Mouse (Mus musculus) frontal cortex, postnatal 14 days (tissue): Measurements from ENCODE around the gene Olfr424.

Experiments
- DNase-seq, 2 experiments: peaks; one replicate each; pipeline ENCODE4 v3.0.0; 2022; ENCODE audit warnings: low spot score in 2 of 2

Gene Olfr424

DNA sequence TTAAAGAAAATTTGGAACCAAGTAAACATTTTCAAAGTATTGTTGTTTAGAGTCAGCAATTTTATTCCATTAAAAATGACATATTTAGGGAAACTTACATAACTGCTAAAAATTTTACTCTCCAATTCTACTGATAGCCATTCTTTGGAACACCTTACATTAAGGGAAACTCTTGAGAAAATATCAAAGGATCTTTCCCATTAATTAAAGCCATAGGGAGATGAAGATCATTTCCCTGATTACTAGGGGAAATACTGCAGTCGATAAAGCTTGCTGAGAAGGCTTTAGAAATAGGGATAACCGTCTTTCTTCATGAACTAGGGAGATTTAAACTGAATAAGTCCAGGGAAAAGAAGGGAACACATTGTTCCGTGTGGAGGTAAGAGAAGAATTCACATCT, at the start of gene Olfr424:
Gene Olfr424 (plus strand): TSS at position 301 of the 400 bp plus-strand sequence.
- DNase-seq: no peak

DNA sequence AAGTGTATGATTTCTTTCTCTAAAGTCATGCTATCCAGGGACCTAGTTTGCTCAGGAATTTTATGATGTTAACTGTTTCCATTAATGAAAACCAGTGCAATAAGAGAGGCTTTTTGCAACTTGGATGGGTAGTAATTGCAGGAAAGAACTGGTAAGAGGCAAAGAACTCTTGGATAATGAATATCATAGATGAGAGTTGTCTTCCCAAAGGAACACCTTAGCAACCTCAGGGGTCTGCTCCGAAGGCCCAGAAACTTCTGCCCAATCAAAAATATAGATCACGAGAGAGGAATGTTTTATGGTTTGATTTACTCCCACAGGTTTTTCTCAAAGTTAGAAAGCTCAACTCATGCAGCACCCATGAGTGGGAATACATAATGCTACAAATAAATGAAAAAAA, 47.3 kb upstream of the Olfr424 start, which contains the start of gene Olfr429:
Gene Olfr429 (plus strand): TSS at position 301 of the 400 bp plus-strand sequence.
- no peak for DNase-seq

DNA sequence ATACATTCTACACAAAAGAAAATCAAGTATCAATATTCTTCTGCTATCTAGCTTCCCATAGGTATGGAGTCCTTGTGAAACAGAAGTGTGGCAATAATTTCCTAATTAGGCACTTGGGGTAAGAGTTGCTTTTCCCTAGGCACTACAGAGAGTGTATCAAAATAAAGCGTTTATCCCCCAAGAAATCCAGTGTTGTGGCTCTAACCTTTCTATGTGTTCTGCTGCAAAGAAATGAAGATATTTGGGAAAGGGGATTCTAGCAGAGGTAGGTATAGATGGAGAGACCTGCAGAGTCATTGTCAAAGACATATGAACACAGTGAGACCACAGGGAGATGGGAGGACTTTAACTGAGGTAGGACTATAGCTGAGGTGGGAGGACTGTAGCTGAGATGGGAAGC, 34.7 kb upstream of the Olfr424 start, which contains the start of gene Olfr427:
Gene Olfr427 (plus strand): TSS at position 301 of the 400 bp plus-strand sequence.
- DNase-seq: no peak

DNA sequence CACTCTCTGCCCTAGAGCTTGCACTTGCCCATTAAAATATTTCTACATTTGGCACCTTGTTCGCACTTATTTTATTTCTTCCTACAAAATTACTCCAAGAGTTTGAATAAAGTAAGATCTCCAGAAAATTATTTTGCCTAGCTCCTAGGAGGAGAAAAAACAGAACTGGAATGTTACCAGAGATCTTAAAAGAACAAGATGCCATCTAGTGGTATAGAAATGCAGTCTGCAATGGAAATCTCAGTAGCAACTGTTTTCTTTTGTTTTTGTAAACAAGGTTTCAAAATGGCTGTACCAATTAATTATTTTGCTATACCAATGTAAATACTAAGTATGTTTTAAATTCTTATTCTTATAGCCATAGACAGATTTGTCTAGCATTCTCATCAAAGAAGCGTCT, 27.6 kb upstream of the Olfr424 start:
- no peak for DNase-seq

DNA sequence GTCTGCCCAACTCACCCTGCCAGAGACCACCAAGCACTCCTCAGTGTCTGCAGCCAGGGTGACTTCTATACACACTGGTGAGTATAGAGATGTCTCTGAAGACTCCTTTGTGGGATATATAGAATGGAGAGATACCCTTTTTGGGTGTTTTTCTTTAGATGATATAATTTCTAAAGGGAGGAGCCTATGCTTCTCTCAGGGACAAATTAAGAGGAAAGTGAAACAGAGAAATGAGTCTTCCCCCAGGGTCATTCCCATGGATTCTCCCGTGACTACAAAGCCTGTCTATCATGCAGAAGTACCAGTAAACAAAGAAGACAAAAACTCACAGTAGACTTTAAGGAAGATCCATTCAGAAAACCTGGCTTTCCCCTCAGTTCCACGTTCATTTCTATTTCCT, 10.3 kb upstream of the Olfr424 start, which contains the start of gene Olfr231:
Gene Olfr231 (minus strand): TSS at position 101 of the 400 bp plus-strand sequence.
- DNase-seq: no peak

DNA sequence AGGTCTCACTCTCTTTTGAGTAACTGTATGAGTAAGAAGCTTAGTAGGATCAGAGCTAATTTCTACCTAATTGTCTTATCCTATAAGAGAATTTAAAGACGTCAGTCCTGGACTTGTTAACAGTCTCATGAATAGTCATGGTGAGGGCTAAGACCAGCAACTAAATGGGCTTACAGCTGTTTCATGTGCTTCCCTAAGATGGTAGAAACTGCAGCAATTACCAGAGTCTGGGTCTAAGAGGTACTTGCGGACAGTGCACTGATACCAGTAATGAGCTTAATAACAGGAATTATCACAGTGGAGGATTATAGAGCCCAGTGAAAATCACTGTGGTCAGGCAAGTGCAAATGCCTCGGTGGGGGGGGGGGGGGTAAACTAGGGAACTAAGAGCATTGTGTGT, 682 bp downstream of the Olfr424 start:
- no peak for DNase-seq

DNA sequence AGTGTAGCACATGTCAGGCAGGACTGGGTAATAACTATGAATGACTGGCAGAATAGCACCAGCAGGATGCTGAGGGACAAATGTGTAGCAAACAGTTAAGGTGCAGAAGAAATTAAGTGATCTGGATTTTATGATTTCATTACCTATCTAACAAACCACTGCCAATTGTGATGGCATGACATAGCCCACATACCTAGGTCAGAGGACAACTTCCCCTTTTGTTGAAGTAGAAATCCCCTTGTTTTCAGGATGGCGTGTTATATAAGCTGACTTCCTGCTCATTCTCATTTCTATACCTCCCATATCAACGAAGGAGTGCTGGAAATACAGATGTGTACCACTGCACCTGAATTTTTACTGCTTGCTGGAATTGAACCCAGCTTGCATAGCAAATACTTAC, 10.1 kb downstream of the Olfr424 start:
- no peak for DNase-seq

DNA sequence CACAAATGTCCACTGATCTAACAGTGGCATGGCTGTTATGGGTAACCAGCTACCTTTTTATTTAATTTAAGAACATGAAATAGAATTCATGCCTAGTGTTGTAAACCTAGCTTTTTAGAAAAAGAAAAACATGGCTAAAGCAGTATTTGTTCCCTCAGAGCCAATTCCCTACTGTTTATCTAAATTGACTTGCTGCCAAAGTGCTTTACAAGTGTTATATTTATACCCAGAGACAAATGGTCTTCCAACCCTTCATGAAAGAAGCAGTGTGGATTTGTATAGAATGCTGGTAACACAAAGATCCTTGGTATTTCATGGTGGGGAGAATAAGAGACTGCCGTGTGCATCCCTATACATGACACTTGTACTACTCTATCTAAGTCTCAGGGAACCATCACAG, 15.4 kb downstream of the Olfr424 start:
- DNase-seq: no peak

DNA sequence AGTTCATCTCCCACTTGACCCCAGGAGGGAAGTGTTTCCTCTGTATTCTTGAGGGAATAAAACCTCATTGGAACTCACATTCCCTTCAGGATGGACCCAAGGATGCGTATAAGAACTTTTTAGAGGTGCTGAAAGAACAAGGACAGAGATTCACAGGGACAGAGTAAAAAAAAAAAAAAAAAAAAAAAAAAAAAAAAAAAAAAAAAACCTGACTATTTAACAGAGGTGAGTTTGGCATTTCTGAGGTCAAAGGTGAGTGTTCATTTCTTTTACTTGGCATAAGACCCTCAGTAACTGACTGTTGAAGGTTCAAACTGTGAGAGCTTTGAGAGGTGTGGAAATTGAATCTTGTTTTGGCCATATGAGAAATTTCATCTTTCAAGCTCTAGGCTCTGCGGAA, 18.0 kb downstream of the Olfr424 start:
- no peak for DNase-seq

DNA sequence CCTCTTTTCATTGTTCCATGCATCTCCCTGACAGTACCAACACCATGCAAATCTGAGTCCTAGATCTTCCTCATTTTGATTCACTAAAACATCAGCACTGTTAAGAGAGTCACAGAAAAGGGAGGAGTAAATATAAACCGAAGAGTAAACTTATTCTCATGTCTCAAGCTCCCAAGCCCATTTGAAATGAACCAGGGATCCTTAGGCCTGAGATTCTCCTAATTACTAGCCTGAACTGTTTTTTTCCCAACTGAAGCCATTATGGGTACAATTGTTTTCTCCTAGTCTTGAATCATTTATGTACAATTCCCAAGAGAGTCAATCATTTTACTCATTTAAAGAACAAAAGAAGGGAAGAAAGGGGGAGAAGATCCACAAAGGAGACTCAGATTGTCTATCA, 24.0 kb downstream of the Olfr424 start, which contains the start of gene Olfr420:
Gene Olfr420 (plus strand): TSS at position 301 of the 400 bp plus-strand sequence.
- DNase-seq: no peak

DNA sequence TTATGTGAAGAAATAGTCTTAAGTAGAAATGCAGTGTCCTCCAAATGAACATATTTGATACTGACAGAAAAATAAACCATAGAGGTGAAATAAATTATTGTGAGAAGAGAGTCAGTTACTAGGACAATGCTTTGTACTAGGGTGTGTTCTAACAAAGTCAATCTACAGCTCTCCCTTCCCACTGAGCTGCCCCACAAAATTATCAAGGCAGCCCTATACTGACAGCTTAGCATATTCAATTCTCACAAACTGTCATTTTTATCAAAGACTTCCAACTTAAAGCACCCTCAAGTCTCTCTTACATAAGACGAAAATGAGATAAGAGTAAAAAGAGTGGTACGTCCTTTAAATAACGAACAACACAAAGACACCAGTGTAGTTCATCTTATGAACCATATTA, 26.3 kb downstream of the Olfr424 start:
- DNase-seq: no peak

DNA sequence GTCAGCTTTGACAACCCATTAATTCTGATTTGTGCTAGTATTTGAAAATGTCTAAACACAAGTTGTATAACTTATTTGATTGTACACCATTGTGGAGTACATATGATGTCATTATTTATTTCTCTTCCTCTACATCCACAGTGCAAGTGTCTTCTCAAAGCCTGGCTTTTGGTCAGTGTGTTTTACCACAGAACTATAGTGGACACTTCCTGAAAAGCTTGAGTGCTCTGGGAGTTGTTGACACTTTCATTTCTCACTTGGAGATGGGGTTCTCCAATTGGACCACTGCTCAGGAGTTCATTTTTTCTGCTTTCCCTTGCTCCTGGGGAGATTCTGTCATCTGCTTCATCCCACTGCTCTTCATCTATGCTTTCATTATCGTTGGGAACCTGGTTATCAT, 27.2 kb downstream of the Olfr424 start:
- DNase-seq: no peak

DNA sequence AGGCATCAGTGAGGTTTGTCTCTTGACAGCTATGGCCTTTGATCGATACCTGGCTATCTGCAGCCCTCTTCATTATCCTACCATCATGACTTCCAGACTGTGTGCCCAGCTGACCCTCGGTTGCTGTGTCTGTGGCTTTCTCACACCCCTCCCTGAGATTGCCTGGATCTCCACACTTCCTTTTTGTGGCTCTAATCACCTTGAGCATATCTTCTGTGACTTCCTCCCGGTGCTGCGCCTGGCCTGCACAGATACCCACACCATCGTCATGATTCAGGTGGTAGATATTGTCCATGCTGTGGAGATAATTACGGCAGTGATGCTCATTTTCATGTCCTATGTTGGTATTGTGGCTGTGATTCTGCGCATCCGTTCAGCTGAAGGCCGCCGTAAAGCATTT, 27.8 kb downstream of the Olfr424 start:
- no peak for DNase-seq

DNA sequence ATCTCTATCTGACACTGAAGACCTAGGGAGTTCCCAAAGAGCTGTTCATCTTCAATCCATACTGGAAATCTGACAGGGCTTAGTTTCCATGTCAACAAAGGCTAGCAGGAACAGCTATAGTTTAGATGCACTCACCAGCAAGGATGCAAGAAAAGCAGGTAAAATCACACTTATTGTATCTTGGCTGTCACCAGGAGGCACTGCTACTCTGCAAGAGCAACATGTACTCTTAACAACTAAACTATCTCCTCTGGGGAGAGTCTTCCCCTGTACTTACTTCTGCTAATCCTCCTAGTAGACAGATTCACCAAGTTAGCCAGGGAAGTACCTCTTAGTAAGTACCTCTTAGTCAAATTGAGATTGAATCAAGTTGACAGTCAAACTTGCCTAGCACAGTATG, 37.7 kb downstream of the Olfr424 start:
- no peak for DNase-seq

DNA sequence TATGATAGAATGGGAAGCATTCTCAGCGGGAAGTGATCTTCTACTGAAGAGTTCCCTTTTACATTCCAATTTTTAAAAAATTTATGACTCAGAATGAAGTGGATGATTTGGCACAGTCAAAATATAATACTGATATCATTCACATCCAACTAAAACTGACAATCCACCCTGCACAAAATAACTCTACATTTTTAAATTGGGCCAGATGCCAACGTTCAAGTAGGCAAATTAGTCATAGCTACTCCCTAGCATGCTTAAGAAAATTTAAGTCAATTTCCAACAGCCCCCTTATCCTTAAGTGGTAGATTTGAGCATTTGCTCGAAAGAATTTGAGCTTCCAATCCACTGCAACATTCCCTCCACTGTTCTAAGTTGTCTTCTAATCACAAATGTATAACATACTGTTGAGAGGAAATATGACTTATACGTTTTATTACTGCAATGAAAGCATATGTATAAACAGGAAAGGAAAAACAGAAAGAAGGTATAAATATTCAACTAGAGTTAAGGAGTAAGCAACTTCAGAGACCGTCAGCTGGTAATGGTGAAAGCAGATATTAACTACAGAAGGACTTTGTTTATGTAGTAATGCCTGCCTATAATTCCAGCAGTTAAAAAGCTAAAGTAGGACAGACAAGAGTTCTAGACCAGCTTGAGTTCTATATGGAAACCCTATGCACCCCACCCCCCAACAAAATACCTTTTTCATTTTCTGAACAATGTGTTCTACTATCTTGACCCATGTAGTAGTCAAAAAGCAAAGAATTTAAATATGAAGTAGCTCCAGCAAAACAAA, 39.6 kb downstream of the Olfr424 start:
- no peak for DNase-seq

DNA sequence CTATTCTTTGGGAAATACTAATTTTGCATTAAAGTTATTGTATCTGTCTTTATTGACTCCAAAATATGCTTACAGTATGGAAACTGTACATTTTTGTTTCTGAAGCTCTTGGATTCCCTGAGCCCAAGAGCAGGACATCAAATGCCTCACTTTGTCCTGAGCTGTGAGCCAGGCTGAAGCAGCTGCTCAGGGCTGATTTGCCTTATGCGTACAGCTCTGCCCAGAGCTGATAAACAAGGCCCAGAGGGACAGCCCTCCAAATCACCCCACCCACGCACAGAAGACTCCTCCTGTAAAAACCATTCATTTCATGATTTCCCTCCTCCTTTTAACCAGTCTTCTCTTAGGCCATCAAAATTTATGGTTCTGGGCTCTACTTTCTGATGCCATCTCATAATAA, 40.2 kb downstream of the Olfr424 start:
- no peak for DNase-seq

DNA sequence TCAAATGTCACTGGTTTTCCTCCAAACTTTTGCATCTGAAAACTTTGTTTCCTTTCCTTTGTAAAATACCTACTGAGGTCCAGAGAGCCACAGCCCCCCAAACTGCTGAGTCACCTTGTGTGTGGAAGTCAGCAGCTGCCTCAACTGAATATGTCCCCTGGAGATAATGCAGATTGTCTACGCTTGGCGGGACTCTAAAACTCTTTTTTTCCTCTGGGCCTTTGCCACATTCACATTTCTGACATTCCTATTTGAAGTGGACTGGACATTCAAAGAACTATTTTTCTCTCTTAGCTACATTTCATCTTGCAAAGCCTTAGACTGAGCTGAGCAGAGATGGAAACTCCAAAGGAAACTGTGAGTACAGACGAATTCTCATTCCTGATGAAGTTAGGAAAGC, 41.3 kb downstream of the Olfr424 start, which contains the start of gene Spta1:
Gene Spta1 (plus strand): TSS at position 172 of the 400 bp plus-strand sequence.
- no peak for DNase-seq
